Mouse (Mus musculus) granulocyte monocyte progenitor cell, adult 5-6 weeks (primary cell): Measurements from ENCODE around the gene Exoc2. TPM values are rescaled to one million over a fixed set of nuclear protein-coding genes. Genes with fewer than 3 reads are reported as not detected.

Experiments used
- ATAC-seq: replicated peaks from 2 replicates; pipeline ENCODE4 v1.8.0; 2016; ENCODE audit warnings: mild to moderate bottlenecking, moderate TSS enrichment, inconsistent platforms; ENCODE audit not compliant: poor library complexity, severe bottlenecking
- total RNA-seq, 2 experiments: library from RNA; stranded (forward) in 1 of 2; stranded (reverse) in 1 of 2; fragments of 200-712, 200-1000 nt in 1 of 2; fragments of >200 nt in 1 of 2; fragmentation: Nextera tagmentation in 1 of 2; gene quantifications; 2 replicates each; pipeline ENCODE4 v1.2.3; 2014 to 2017

Exoc2 gene
- total RNA-seq, 2 experiments from 2014 or later = 35.2 to 44.1 TPM

DNA sequence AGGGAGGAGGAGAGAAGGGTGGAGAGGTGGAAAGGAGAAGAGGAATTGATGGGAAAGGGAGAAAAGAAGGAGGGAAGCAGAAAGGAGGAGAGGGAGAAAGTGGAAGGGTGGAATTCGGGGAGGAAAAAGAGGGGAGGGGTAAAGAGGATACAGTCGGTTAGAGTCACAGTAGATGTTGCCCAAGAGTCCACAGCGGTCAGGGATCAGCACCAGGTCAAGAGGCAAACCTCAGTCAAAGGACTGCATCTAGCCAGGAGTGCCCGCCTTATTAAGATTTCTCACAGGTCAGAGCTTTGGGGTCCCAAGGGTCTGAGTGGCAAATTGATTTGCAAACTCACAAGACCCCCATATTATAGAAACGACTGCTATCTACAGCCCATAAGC is 346 bp upstream of the Exoc2 start:
- ATAC-seq = peak; percentile 20

DNA sequence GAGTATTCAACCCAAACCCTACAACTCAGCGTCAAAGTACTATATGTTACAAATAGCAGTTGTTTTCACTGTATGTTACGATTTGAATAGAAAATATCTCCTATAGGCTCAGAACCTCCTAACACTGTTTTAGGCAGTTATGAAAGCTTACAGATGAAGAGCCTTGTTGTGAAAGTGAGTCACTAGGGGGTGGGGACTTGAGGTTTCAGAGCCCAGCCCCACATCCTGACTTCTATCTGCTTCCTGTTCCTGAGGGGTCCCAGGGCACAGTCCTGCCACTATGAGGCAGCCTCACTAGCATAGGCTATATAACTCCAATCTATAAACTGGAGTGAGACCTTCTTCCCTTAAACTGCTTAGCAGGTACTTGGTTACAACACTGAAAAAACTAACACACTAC is 1.8 kb downstream of the Exoc2 start:
- peak; percentile 92 for ATAC-seq

DNA sequence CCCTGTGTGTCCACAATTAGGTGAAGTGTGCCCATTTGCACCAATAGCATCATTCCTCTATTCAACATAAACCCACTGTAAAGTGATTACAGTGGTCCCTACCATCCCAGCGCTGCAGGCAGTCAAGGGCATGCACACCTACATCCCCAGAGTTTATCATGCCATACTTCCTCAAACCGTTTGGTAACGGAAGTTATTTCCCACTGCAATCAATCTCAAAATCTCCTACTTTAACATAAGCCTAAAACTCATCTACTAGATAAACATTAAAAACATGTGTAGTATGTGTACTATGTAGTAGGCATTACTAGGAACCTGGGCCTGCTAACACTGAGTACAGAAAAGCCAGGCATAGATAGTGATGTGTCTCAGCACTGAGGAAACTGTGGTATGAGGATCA is 2.8 kb downstream of the Exoc2 start:
- ATAC-seq = no peak

DNA sequence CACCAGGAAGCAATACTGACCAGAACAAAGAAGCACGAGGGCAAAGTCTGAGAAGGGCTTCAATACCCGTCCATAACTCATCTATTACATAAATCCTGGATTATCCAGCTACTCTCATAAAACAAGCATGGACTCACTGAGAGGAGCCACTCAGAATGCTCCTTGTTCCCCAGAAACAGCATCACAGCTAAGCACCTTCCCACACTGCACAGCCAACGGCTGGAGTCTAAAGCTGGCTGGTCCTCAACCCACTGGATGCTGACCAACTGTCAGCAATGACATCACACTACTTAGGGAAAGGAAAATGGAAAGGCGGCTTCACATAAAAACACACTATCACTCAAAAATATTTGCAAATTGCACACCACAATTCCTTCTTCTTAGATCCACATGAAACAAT is 5.6 kb downstream of the Exoc2 start:
- no peak for ATAC-seq

DNA sequence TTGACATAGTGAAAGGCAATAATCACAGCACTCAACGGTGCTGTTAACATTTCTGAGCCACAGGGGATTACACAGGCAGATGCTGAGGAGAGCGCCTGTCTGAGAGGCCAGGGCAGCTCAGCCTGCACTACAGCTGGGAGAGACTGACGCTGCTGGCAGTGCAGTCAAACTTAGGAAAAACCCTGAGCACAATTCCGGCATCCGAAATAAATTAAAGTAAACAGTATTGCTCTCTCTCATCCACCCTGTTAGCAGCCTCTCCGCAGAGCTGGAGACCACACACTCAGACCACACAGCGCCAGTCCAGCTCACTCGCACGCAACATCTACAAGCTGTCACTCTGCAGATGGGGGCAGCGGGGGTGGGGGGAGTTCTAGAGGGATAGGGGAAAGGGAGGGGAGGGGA is 7.4 kb downstream of the Exoc2 start:
- ATAC-seq = no peak

DNA sequence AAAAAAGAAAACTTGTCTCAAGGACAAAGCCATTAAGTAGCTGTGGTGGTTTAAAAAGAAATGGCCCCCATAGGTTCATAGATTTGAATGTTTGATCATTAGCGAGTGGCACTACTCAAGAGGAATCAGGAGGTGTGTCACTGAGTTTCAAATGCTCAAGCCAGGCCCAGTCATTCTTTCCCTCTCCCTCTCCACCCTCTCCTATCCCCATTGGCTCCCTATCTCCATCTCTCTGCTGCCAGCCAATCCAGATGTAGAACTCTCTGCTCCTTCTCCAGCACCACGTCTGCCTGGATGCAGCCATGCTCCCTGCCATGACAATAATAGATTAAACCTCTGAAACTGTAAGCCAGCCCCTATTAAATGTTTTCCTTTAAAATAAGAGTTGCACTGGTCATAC is 12.0 kb downstream of the Exoc2 start:
- no peak for ATAC-seq

DNA sequence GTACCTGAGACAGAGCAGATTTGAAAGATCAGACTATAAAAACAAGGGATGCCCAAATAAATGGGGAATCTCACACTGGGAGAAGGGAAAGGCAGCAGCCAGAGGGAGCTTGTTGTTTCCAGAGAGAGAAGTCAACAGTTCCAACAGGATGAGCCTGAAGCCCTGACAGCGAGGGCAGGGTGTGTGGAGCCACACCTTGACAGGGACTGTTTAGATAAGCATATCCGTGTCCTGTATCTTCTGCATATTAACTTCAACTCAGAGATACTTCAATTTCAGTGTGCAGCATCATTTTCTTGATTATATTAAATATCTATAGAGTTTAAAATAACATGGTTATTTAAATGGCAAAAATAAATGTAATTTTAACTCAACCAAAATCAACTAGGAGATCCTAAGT is 13.2 kb downstream of the Exoc2 start:
- ATAC-seq = no peak

DNA sequence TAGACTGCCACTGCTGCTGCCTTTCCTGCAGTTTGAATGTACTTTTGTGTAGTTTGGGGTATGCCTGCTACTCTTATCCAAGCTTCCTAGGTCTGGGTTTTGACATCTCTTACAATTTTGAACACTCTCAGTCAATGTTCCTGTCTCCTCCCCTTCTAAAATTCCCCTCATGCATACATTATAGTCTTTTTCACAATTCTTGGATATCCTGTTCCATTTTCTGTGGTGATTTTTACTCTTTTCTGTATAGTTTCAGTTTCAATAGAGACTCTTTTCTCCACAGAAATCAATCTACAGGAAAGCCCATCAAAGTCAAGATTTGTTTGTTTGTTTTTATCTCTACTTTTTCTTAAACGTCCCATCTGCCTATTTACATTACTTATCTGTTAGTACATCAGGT is 20.3 kb downstream of the Exoc2 start:
- ATAC-seq = no peak

DNA sequence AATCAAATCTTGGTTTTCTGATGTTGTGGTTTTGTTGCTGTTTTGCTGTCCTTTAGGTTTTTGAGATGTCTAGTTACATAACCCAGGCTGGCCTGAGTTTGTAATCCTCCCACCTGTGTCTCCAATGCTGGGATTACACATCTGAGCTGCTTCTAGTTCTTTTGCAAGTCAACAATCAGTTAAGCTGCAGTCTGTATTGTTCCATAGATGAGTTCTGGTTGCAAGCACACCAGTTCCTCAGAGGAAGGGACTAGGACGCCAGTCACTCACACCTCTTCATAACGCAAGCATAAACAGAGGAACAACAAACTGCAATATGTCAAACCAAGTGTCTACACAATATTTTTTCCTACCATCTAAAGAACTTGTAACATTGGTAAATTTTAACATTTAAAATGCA is 21.8 kb downstream of the Exoc2 start:
- no peak for ATAC-seq

DNA sequence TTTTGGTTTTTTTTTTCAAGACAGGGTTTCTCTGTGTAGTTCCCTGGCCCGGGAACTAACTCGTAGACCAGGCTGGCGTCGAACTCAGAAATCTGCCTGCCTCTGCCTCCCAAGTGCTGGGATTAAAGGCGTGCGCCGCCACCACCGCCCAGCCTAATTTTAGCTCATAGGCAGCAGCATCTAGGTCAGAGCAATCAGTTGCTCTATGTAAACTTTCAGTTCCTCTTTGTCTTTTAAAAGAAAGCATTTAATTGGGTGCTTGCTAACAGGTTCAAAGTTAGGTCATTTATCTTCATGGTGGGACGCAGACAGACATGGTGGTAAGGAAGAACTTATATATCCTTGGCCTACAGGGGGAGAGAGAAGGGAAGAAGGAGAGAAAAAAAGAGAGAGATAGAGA is 24.7 kb downstream of the Exoc2 start:
- peak; percentile 75 for ATAC-seq

DNA sequence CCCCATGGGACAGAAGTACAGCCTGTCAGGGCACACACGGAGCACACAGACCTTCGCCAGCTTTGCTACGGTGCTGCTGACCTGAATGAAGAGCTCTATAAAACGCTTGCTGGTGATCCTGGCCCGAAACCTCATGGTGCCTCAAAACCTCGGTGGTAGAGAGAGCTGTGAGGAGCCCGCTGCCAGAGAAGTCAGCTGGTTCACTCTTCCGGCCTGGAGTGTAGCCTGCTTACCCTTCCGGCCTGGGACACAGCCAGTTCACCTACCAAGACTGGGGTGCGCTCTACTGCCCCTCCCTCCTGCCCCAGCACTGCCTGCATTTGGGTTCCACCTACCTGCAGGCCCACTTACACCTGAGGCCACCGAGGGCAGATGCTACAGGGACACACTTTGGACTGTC is 26.4 kb downstream of the Exoc2 start, which contains the start of gene Hus1b:
Gene Hus1b, minus strand, starts transcription at position 220 of the 400 bp plus-strand sequence.
- ATAC-seq = no peak

DNA sequence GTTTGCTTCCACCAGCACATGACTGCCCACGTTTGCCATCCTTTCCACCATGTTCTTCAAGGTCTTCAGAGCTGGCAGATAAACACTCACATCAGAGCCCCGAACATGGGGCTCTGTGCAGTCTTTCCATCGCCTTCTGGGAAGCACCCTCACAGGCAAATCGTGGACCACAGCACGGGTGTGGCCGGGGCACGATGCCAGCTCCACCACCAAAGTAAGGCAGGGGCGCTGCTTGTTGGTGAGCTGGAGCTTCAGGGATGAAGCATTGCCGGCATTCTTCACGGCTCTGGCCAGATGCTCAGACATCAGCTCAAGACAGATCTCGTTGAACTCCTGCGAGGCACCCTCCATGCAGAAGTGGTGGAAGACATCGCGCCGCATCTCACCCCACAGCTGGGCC is 26.8 kb downstream of the Exoc2 start:
- ATAC-seq = no peak

DNA sequence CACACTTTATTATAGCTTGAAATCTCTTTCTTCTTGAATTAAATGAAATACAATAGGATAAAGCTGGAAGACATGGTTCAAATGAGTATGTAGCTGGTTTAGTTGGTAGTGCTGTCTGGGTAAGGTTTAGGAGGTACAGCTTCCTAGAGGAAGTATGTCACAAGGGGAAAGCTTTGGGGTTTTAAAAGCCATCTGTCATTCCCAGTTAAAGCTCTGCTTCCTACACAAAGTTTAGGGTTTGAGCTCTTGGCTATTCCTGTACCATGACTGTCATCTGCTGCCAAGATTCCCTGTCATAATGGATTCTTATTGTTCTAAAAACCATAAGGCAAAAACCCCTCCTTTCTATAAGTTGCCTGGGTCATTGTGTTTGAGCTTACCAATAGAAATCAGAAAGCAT is 28.1 kb downstream of the Exoc2 start:
- ATAC-seq = no peak

DNA sequence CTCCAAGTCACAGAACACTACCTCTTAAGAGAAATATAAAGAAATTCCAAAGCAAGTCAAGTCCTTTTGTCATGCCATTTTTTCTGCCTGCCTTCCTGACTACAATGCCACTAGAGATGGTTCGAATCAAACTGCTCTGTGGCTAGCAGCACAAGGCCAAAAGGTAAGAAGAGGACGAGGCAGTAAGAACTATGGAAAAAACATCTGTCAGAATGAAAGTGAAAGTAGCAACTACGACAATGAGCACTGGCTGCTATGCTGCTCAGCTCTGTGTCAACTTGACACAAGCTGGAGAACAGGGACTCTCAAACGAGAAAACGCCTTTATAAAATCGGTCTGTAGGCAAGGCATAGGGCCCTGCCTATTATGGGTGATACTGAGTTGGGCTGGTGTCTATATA is 40.9 kb downstream of the Exoc2 start:
- 0 out of 2 replicates have a peak, but pooled peaks have one; percentile 27 for ATAC-seq

DNA sequence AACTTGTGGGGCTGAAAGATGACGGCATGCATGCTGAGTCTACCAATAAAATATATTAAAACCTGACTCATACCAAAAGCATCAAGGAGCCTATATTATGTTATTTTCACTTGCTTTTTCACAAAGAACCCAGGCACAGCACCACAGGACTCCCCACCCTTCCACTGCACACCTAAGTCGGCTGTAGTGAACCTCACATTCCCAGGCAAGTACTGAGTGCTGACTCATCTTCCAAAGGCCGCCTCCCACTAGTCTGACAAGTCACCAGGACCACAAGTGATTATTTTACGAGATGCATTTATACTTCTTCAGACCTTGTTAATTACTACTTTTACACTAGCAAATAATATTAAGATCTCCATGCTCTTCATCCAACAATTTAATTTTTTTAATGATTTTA is 42.3 kb downstream of the Exoc2 start:
- ATAC-seq = no peak

DNA sequence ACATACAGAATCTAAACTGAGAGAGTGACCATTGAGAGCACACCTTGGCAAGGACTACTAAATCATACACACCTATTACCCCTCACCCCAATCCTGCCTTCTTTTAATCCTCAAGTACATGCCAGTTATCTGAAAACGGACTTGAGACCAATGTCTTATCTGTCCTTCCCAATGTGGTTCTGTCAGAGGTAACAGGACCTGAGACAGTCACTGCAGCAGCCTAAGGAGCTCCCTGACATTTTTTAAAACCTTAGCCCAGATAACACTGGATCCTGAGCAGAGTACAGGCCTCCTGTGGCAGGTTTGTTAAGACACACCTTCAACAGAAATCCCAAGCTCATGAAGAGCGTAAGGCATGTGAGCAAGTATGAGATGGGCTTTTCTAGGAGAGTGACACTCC is 44.8 kb downstream of the Exoc2 start:
- no peak for ATAC-seq

DNA sequence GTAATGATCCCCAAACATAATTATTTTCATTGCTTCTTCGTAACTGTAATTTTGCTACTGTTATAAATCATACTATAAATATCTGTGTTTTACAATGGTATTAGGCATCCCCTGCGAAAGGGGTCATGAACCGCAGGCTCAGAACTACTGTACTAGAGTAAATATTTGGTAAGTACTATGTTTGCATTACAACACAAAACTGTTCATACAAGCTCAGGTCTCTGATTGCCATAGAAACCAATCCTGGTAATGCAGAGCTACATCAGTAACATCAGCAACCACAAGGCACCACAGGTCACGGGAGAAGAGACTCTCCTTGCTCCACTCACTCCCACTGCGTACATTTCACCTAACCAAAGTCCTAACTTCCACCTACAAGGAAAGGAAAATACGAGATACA is 49.6 kb downstream of the Exoc2 start:
- no peak for ATAC-seq

DNA sequence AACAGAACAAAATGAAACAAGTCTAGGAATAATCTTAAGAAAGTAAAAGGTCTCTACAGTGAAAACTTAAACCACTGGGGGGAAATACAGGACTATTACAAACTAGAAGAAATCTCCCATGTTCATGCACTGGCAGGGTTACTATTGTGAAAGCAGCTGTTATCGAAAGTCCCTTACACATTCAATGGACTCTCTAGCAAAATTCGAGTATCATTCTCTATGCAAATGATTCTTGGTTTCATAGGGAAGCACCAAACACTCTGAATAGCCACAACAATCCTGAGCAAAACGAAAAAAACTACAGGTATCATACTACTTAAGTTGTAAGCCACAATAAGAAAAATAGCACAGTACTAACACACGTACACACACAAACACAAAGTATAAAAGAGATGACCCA is 52.0 kb downstream of the Exoc2 start:
- ATAC-seq = no peak

DNA sequence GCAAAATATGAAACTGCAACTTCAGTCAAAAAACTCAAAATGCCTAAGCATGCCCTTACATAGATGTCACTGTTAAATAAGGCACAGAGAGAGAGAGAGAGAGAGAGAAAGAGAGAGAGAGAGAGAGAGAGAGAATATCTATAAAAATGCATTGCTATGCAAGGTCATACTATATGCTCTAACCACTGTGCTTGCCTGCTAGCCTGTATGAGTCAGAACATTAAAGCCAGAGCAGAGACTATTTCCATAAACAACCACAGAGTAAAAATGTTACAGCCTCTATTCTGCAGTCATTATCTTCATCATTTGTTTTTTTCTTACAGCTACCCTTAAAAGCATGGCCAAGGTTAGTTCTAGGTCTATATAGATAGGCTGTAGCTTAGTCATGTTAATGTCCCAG is 60.1 kb downstream of the Exoc2 start:
- ATAC-seq = no peak

DNA sequence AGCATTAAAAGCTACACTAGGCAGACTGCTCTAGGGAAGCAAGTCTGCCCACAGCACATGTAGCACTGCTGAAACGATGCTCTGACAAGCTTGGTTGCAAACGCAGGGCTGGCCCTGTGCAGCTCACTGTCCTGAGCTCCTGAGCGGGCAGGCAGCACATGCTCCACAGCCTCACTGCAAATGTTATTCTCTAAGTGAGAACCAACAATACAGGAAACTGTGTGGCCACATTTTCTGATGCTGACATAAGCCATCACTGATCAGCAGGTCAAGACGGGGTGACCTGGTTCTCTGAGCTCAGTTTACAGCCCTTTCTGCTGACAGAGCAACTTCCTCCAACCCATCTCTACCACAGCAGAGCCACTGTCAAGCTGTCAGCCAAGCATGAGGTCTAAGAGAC is 60.9 kb downstream of the Exoc2 start:
- ATAC-seq = no peak

DNA sequence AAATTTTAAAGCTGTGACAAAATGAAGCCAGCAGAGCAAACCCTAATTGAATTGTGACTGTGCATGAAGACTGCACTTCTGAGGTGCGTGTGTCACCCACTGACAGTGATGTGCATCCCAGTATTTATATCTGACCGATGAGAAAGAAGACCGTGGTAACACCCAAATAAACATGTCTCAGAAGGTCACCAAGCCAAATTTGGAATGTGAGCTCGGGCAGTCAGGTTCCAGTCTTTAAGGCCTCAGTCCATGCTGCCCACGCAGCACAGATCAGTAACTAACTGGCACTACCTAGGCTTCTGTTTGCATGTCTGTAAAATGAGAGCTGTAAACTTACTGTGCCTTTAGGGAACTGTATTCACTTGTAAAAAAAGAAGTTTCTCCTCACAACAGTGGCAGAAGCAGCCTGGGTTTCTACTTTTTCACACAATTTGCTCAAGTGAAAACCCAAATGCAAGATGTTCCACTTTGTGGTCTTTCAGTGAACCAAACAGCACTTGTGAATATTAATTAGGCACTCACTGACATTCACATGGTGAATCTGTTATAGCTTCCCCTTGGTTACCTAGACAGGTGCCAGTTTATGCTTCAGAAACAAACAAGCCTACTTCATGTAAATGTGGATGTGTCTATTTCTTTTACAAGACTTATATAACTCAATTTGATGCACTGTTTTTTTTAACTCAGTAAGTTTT is 61.8 kb downstream of the Exoc2 start:
- no peak for ATAC-seq

DNA sequence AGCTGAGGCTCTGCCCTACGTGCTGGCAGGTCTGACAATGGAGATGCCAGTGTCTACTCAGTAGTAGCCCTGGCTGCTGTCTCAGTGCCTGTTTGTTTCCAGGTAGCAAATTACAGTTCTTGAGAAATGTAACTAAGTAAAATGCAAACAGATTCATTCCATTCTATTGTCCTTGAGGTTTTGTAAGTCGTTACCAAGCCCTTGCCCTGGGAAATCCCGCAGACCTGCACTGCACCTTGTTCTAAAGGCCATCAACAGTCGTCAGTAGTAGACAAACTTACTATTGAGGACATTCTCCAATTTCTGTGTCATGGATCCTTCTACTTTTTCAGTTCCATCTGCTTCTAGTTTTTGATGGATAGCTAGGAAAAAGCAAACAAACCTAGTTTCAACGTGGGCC is 63.0 kb downstream of the Exoc2 start:
- ATAC-seq = no peak

DNA sequence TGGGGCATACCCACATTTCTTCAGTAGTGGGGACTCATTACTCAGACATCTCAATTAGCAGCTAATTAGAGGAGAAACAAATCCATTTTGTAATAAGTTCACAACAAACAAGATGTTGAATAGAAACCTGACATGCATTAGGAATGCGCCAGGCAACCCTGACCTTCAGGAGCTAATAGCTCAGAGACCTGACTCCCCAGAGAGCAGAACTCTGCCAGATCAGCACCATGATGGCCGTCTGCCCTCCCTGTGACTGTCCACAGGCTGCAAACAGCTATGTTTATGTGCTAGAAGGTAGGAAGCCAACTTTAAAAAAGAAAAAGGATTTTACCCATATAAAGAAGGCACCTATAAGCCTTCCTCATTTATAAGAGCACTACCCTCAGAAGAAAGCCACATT is 71.6 kb downstream of the Exoc2 start:
- ATAC-seq = no peak
